Mouse (Mus musculus): ENCODE data around the gene Mras. TPM values are rescaled to one million over a fixed set of nuclear protein-coding genes. Genes with fewer than 3 reads are reported as not detected.

Gene Mras
- polyA plus RNA-seq, 1 experiment from 2014 or later = 5.5 TPM

- Histone ChIP-seq H3K27me3 (no peaks in the 10 kb centered on the region), H3K36me3 (no peaks in the 10 kb centered on the region), H3K4me3 (replicated peaks) (no peak overlapping the region), H3K27ac (peak overlapping the region; percentile 13), H3K9ac (no peak overlapping the region), H3K4me2 (no peak overlapping the region), H3K4me1 (replicated peaks) (peaks cover 33% of the 10 kb centered on the region), H3K9me3 (replicated peaks) (no peaks in the 10 kb centered on the region)
- DNase-seq (no peak), ATAC-seq (ENCODE audit: low read depth) (no peak)
- WGBS (ENCODE audit: insufficient replicate concordance) = 61% methylated on average over 9 of the region's 9 CpGs
These were observed 11.9 kb downstream of the Mras start for GRCm38 (mm10) chr9:99425262-99425661.

DNA sequence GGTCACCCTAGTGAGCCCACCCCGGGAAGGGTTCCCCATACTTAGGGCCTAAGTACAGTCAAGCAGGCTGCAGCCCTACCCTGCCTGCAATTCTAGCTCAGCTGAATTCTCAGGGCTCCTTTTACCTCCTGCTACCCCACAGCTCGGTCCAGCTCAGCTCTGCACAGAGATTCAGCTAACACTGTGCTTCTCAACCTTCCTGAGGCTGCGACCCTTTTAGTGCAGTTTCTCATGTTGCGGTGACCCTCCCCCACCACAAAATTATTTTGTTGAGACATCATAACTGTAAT lies 12.7 kb downstream of the Mras start:
- no peaks in the 10 kb centered on the region for H3K27me3 ChIP-seq
- H3K4me1 ChIP-seq (replicated peaks) = peaks cover 33% of the 10 kb centered on the region
- H3K27ac ChIP-seq = peak overlapping the region; percentile 13; the same call in 1 of the 2 replicates
- DNase-seq (no peak), ATAC-seq (ENCODE audit: low read depth) (peak; percentile 6; the same call in 1 of the 2 replicates)
- no peak overlapping the region for H3K4me2 ChIP-seq
- WGBS (ENCODE audit: insufficient replicate concordance) = 67% methylated on average over 4 of the region's 4 CpGs
- no peak overlapping the region for H3K4me3 ChIP-seq (replicated peaks)
- H3K36me3 ChIP-seq = no peaks in the 10 kb centered on the region
- H3K9me3 ChIP-seq (replicated peaks) = no peaks in the 10 kb centered on the region
- H3K9ac ChIP-seq = no peak overlapping the region

DNA sequence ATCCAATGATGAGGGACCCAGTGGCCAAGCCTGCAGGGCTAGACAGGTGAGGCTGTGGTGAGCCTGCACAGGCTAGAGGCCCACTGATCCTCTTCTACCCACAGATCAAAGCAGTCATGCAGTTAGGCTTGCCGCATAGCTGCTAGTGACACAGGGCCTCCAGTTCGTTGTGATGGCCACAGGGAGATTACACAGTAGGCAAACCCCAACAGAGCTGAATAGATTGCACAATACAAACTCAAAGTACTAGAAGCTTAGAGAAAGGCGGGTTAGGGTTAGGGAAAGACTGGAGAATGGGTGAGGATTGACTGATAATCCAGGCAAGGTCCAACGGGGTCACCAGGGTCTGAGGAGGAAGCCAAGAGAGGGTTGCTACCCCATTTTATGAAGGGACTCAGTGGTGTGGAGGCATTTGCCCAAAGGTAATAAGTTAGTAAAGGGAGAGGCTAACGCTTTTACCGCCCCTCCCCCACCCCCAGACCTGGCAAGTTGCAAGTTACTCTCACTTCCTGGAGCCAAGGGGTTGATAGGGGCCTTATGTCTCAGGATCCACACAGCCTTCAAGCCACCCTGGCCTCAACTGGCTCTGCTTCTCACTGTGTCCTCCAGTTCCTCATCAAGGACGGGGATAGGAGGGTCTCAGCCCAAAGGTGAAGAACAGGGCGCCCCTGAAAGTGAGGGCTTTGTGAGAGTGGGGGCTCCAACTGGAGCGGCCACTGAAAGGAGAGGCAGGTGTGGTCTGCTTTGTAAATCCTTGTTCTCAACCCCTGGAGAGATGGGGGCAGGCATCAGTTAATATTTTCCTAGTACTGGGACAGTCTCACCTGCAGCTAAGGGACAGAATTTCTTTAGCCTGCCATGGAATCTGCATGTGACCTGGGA lies 13.2 kb downstream of the Mras start:
- peaks cover 33% of the 10 kb centered on the region for H3K4me1 ChIP-seq (replicated peaks)
- H3K27ac ChIP-seq = peak overlapping the region; percentile 71
- DNase-seq (no peak), ATAC-seq (ENCODE audit: low read depth) (peak; percentile 71)
- H3K4me2 ChIP-seq = peak overlapping the region; percentile 23
- no peak overlapping the region for H3K4me3 ChIP-seq (replicated peaks)
- no peaks in the 10 kb centered on the region for H3K36me3 ChIP-seq
- 45% methylated on average over 9 of the region's 9 CpGs for WGBS (ENCODE audit: insufficient replicate concordance)
- no peak overlapping the region for H3K9ac ChIP-seq
- H3K27me3 ChIP-seq = no peaks in the 10 kb centered on the region
- no peaks in the 10 kb centered on the region for H3K9me3 ChIP-seq (replicated peaks)

- 36% methylated on average over 3 of the region's 3 CpGs for WGBS (ENCODE audit: insufficient replicate concordance)
- Histone ChIP-seq H3K9ac (no peak overlapping the region), H3K4me2 (no peak overlapping the region), H3K36me3 (no peaks in the 10 kb centered on the region), H3K27ac (no peak overlapping the region), H3K4me3 (replicated peaks) (no peak overlapping the region), H3K4me1 (replicated peaks) (peaks cover 39% of the 10 kb centered on the region), H3K9me3 (replicated peaks) (no peaks in the 10 kb centered on the region), H3K27me3 (no peaks in the 10 kb centered on the region)
- ATAC-seq (ENCODE audit: low read depth) (no peak), DNase-seq (no peak)
These were observed 15.3 kb downstream of the Mras start for GRCm38 (mm10) chr9:99421914-99422313.

DNA sequence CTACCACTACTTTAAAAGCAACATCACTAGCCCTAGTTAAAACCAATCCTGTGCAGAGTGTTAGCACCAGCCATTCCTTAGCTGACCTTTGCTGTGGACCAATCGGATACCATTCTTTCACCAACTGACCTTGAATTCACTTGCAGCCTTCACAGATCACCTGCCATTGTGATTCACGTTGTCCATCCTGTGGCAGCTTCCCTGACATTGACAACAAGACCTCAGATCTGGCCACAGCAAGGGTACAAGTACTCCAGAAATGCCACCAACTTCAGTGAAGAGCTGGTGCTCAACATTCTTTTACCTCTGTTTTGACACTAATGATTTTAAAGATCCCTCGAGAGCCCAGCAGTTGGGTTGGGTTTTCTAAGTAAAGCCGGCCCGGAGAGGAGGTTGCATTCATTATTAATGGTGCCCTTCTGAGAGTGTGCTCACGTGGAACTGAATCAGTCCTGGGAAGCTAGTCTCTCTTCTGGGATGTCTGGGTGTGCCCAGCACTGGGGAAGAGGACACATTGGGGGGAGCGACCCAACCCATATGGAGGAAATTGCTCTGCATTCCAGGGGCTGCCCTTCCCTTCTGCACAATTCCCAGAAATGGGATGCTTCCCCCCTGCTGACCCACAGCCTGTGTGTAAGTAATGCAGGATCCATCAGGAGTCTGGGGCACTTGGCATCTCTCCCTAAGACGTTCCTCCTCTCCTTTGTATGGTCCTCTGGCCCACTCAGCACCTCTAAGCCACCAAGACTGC lies 17.1 kb downstream of the Mras start:
- H3K4me2 ChIP-seq = no peak overlapping the region
- no peak overlapping the region for H3K9ac ChIP-seq
- 56% methylated on average over 8 of the region's 8 CpGs for WGBS (ENCODE audit: insufficient replicate concordance)
- H3K9me3 ChIP-seq (replicated peaks) = no peaks in the 10 kb centered on the region
- no peak for ATAC-seq (ENCODE audit: low read depth)
- H3K4me3 ChIP-seq (replicated peaks) = no peak overlapping the region
- no peak overlapping the region for H3K27ac ChIP-seq
- H3K4me1 ChIP-seq (replicated peaks) = peaks cover 43% of the 10 kb centered on the region
- no peaks in the 10 kb centered on the region for H3K27me3 ChIP-seq
- DNase-seq = no peak
- no peaks in the 10 kb centered on the region for H3K36me3 ChIP-seq

- Histone ChIP-seq H3K9me3 (replicated peaks) (no peaks in the 10 kb centered on the region), H3K27me3 (no peaks in the 10 kb centered on the region), H3K36me3 (no peaks in the 10 kb centered on the region), H3K9ac (no peak overlapping the region), H3K27ac (no peak overlapping the region), H3K4me1 (replicated peaks) (peaks cover 31% of the 10 kb centered on the region), H3K4me3 (replicated peaks) (no peak overlapping the region), H3K4me2 (no peak overlapping the region)
- ATAC-seq (ENCODE audit: low read depth) (no peak), DNase-seq (no peak)
- 61% methylated on average over 5 of the region's 5 CpGs for WGBS (ENCODE audit: insufficient replicate concordance)
These were observed 18.8 kb downstream of the Mras start for GRCm38 (mm10) chr9:99418377-99418776.

- no peak for DNase-seq
- Histone ChIP-seq H3K4me3 (replicated peaks) (no peak overlapping the region), H3K27me3 (no peaks in the 10 kb centered on the region), H3K27ac (no peak overlapping the region), H3K36me3 (no peaks in the 10 kb centered on the region), H3K9me3 (replicated peaks) (no peaks in the 10 kb centered on the region), H3K4me2 (no peak overlapping the region), H3K4me1 (replicated peaks) (peaks cover 21% of the 10 kb centered on the region), H3K9ac (no peak overlapping the region)
- ATAC-seq (ENCODE audit: low read depth) = no peak
- 59% methylated on average over 4 of the region's 4 CpGs for WGBS (ENCODE audit: insufficient replicate concordance)
These were observed 19.8 kb downstream of the Mras start for GRCm38 (mm10) chr9:99417288-99417846.

- H3K9ac ChIP-seq = no peak overlapping the region
- no peak overlapping the region for H3K4me2 ChIP-seq
- no peaks in the 10 kb centered on the region for H3K27me3 ChIP-seq
- WGBS (ENCODE audit: insufficient replicate concordance) = 61% methylated on average over 3 of the region's 3 CpGs
- H3K9me3 ChIP-seq (replicated peaks) = no peaks in the 10 kb centered on the region
- no peak overlapping the region for H3K27ac ChIP-seq
- H3K36me3 ChIP-seq = no peaks in the 10 kb centered on the region
- DNase-seq = no peak
- 0 out of 2 replicates have a peak, but pooled peaks have one; percentile 32 for ATAC-seq (ENCODE audit: low read depth)
- H3K4me1 ChIP-seq (replicated peaks) = peaks cover 18% of the 10 kb centered on the region
- H3K4me3 ChIP-seq (replicated peaks) = no peak overlapping the region
These were observed 20.4 kb downstream of the Mras start for GRCm38 (mm10) chr9:99416809-99417208.

GRCm38 (mm10) chr9:99411785-99412184 lies 25.4 kb downstream of the Mras start:
- no peak for ATAC-seq (ENCODE audit: low read depth)
- Histone ChIP-seq H3K27me3 (no peaks in the 10 kb centered on the region), H3K9me3 (replicated peaks) (no peaks in the 10 kb centered on the region), H3K27ac (no peak overlapping the region), H3K4me1 (replicated peaks) (peaks cover 10% of the 10 kb centered on the region), H3K36me3 (no peaks in the 10 kb centered on the region), H3K9ac (no peak overlapping the region), H3K4me3 (replicated peaks) (no peak overlapping the region), H3K4me2 (no peak overlapping the region)
- no peak for DNase-seq
- WGBS (ENCODE audit: insufficient replicate concordance) = 55% methylated on average over 4 of the region's 4 CpGs

GRCm38 (mm10) chr9:99411093-99411492 lies 26.1 kb downstream of the Mras start:
- WGBS (ENCODE audit: insufficient replicate concordance) = 69% methylated on average over 5 of the region's 5 CpGs
- Histone ChIP-seq H3K27me3 (no peaks in the 10 kb centered on the region), H3K27ac (no peak overlapping the region), H3K4me3 (replicated peaks) (no peak overlapping the region), H3K4me1 (replicated peaks) (peaks cover 3% of the 10 kb centered on the region), H3K9me3 (replicated peaks) (no peaks in the 10 kb centered on the region), H3K9ac (no peak overlapping the region), H3K36me3 (no peaks in the 10 kb centered on the region), H3K4me2 (no peak overlapping the region)
- ATAC-seq (ENCODE audit: low read depth) (no peak), DNase-seq (no peak)

GRCm38 (mm10) chr9:99409280-99409679 lies 27.9 kb downstream of the Mras start:
- Histone ChIP-seq H3K9ac (no peak overlapping the region), H3K9me3 (replicated peaks) (no peaks in the 10 kb centered on the region), H3K27ac (no peak overlapping the region), H3K27me3 (no peaks in the 10 kb centered on the region), H3K4me2 (no peak overlapping the region), H3K4me3 (replicated peaks) (no peak overlapping the region), H3K4me1 (replicated peaks) (no peaks in the 10 kb centered on the region), H3K36me3 (no peaks in the 10 kb centered on the region)
- 43% methylated on average over 3 of the region's 3 CpGs for WGBS (ENCODE audit: insufficient replicate concordance)
- ATAC-seq (ENCODE audit: low read depth) (no peak), DNase-seq (no peak)

All from liver, embryonic 13.5 days (tissue).